Mouse (Mus musculus): ENCODE measurements at regions not wholly inside any gene's neighbourhood (a gene's known extent, or its start where the extent isn't known, plus 50 kb on each side); places are given as distances from the start of the nearest gene placed in this dataset.

- no peak for DNase-seq
Observed at GRCm38 (mm10) chr15:87374670-87375069, 169.4 kb upstream of the Fam19a5 start.

- DNase-seq: no peak
Observed at GRCm38 (mm10) chr15:87375596-87376194, 168.4 kb upstream of the Fam19a5 start.

GRCm38 (mm10) chr15:87383551-87384265 lies 160.4 kb upstream of the Fam19a5 start:
- no peak for DNase-seq

GRCm38 (mm10) chr15:87384279-87385066 lies 159.6 kb upstream of the Fam19a5 start:
- DNase-seq: no peak

GRCm38 (mm10) chr15:87386513-87386983 lies 157.6 kb upstream of the Fam19a5 start:
- no peak for DNase-seq

- no peak for DNase-seq
Observed at GRCm38 (mm10) chr15:87391395-87391794, 152.7 kb upstream of the Fam19a5 start.

GRCm38 (mm10) chr15:87398396-87398795 lies 145.7 kb upstream of the Fam19a5 start:
- no peak for DNase-seq

- DNase-seq: no peak
Observed at GRCm38 (mm10) chr15:87405689-87406088, 138.4 kb upstream of the Fam19a5 start.

- DNase-seq: no peak
Observed at GRCm38 (mm10) chr15:87411978-87412377, 132.1 kb upstream of the Fam19a5 start.

- DNase-seq: no peak
Observed at GRCm38 (mm10) chr15:87415996-87416395, 128.1 kb upstream of the Fam19a5 start.

- DNase-seq: no peak
Observed at GRCm38 (mm10) chr15:87421743-87422142, 122.4 kb upstream of the Fam19a5 start.

- no peak for DNase-seq
Observed at GRCm38 (mm10) chr15:87433306-87433705, 110.8 kb upstream of the Fam19a5 start.

GRCm38 (mm10) chr15:87433901-87434300 lies 110.2 kb upstream of the Fam19a5 start:
- DNase-seq: no peak

GRCm38 (mm10) chr15:87435566-87435965 lies 108.5 kb upstream of the Fam19a5 start:
- DNase-seq: no peak

GRCm38 (mm10) chr15:87437611-87438010 lies 106.5 kb upstream of the Fam19a5 start:
- DNase-seq: no peak

GRCm38 (mm10) chr15:87458932-87459331 lies 85.2 kb upstream of the Fam19a5 start:
- no peak for DNase-seq

- DNase-seq: no peak
Observed at GRCm38 (mm10) chr15:87476247-87476646, 67.9 kb upstream of the Fam19a5 start.

GRCm38 (mm10) chr15:87476862-87477490 lies 67.1 kb upstream of the Fam19a5 start:
- DNase-seq: no peak

- DNase-seq: no peak
Observed at GRCm38 (mm10) chr15:87480758-87481157, 63.3 kb upstream of the Fam19a5 start.
